Comparison of ENCODE assay signal across 20 mouse cellular contexts in genomic region chr13:80235254-80236032, GRCm38 (mm10).
DNase-seq lines count a peak whose midpoint lies in the region; ATAC-seq and TF ChIP-seq lines count a peak whose summit lies in the region.
"Had no signal": no experiment of that assay in that cellular context is flagged by ENCODE, and none has a peak within 500 bp of the region (broad histone marks: within the 10 kb centered on the region; RNA-seq: fewer than 3 reads in every experiment).

No protein-coding gene starts in this region.

- no peak overlapping the region for H3K27ac ChIP-seq in midbrain, embryonic 11.5 days (ENCODE audit: low read depth, low read length)
- no peak overlapping the region for H3K27ac ChIP-seq in midbrain, embryonic 10.5 days (replicated peaks)
- no peak overlapping the region for H3K27ac ChIP-seq in forebrain, embryonic 16.5 days (ENCODE audit: low read length)
- no peak overlapping the region for H3K27ac ChIP-seq in midbrain, embryonic 13.5 days
- H3K27ac ChIP-seq in midbrain, postnatal 0 days (ENCODE audit: low read depth, low read length) = no peak overlapping the region
- no peak overlapping the region for H3K27ac ChIP-seq in embryonic facial prominence, embryonic 10.5 days (replicated peaks)
- H3K27ac ChIP-seq: embryonic facial prominence, embryonic 15.5 days; hindbrain, embryonic 10.5 days; hindbrain, embryonic 15.5 days had no signal

- peak; percentile 85 for ATAC-seq in midbrain, embryonic 11.5 days (ENCODE audit: low FRiP score)
- peak; percentile 76 for ATAC-seq in forebrain, embryonic 16.5 days
- ATAC-seq in midbrain, embryonic 13.5 days = peak; percentile 90
- ATAC-seq in midbrain, postnatal 0 days (ENCODE audit: low FRiP score) = 0 out of 2 replicates have a peak, but pooled peaks have one; percentile 47
- ATAC-seq: intestine, embryonic 16.5 days had no signal

- no peaks in the 10 kb centered on the region for H3K27me3 ChIP-seq in midbrain, embryonic 11.5 days (ENCODE audit: control insufficient read depth, insufficient read depth, low read length)
- no peaks in the 10 kb centered on the region for H3K27me3 ChIP-seq in midbrain, embryonic 10.5 days (ENCODE audit: low read depth, poor library complexity, severe bottlenecking)
- H3K27me3 ChIP-seq in forebrain, embryonic 16.5 days (replicated peaks; ENCODE audit: control insufficient read depth, insufficient read depth, low read length) = no peaks in the 10 kb centered on the region
- no peaks in the 10 kb centered on the region for H3K27me3 ChIP-seq in midbrain, embryonic 13.5 days
- H3K27me3 ChIP-seq in midbrain, postnatal 0 days (ENCODE audit: insufficient read depth, low read length) = no peaks in the 10 kb centered on the region
- H3K27me3 ChIP-seq in embryonic facial prominence, embryonic 10.5 days (replicated peaks; ENCODE audit: low read depth, poor library complexity, severe bottlenecking) = no peaks in the 10 kb centered on the region
- H3K27me3 ChIP-seq: embryonic facial prominence, embryonic 15.5 days; heart, embryonic 12.5 days; hindbrain, embryonic 15.5 days had no signal

- no peaks in the 10 kb centered on the region for H3K36me3 ChIP-seq in midbrain, embryonic 11.5 days (ENCODE audit: control insufficient read depth, insufficient read depth, low read length)
- no peaks in the 10 kb centered on the region for H3K36me3 ChIP-seq in midbrain, embryonic 10.5 days
- no peaks in the 10 kb centered on the region for H3K36me3 ChIP-seq in forebrain, embryonic 16.5 days (ENCODE audit: control insufficient read depth, insufficient read depth)
- H3K36me3 ChIP-seq in midbrain, embryonic 13.5 days = no peaks in the 10 kb centered on the region
- H3K36me3 ChIP-seq in midbrain, postnatal 0 days (ENCODE audit: insufficient read depth, low read length) = no peaks in the 10 kb centered on the region
- H3K36me3 ChIP-seq in embryonic facial prominence, embryonic 10.5 days (replicated peaks) = no peaks in the 10 kb centered on the region
- H3K36me3 ChIP-seq: embryonic facial prominence, embryonic 15.5 days; heart, embryonic 12.5 days; hindbrain, embryonic 10.5 days; hindbrain, embryonic 15.5 days had no signal

- H3K9ac ChIP-seq in midbrain, embryonic 11.5 days (ENCODE audit: low read length) = no peak overlapping the region
- no peak overlapping the region for H3K9ac ChIP-seq in forebrain, embryonic 16.5 days (replicated peaks; ENCODE audit: low read depth, low read length)
- H3K9ac ChIP-seq in midbrain, embryonic 13.5 days (replicated peaks) = no peak overlapping the region
- no peak overlapping the region for H3K9ac ChIP-seq in midbrain, postnatal 0 days (replicated peaks; ENCODE audit: low read length, poor library complexity, severe bottlenecking)
- H3K9ac ChIP-seq: embryonic facial prominence, embryonic 15.5 days; heart, embryonic 12.5 days; hindbrain, embryonic 15.5 days had no signal

- no peak for DNase-seq in midbrain, embryonic 11.5 days (ENCODE audit: low spot score, missing footprints)
- no peak for DNase-seq in midbrain, embryonic 10.5 days (ENCODE audit: low spot score)
- no peak for DNase-seq in midbrain, postnatal 0 days (ENCODE audit: low spot score)
- no peak for DNase-seq in left cerebral cortex, postnatal 36 days (ENCODE audit: low spot score in 2 of 2)
- no peak for DNase-seq in frontal cortex, postnatal 25 days (ENCODE audit: low spot score in 2 of 2)
- DNase-seq in embryonic facial prominence, embryonic 10.5 days (ENCODE audit: low spot score) = no peak
- DNase-seq: adrenal gland, adult 8-10 months; cerebellum, adult 18-20 months; cerebellum, adult 9-11 months; cerebellum, postnatal 36 days; gastrocnemius, postnatal 14 days; kidney, adult 8-10 months had no signal

- no peak for TF ChIP-seq CTCF in midbrain, postnatal 0 days (IDR thresholded peaks at IDR 0.05)

- H3K4me2 ChIP-seq in midbrain, embryonic 11.5 days = no peak overlapping the region
- H3K4me2 ChIP-seq in forebrain, embryonic 16.5 days (ENCODE audit: low read length) = no peak overlapping the region
- no peak overlapping the region for H3K4me2 ChIP-seq in midbrain, embryonic 13.5 days (replicated peaks)
- no peak overlapping the region for H3K4me2 ChIP-seq in midbrain, postnatal 0 days (ENCODE audit: low read depth, low read length, poor library complexity, severe bottlenecking)
- H3K4me2 ChIP-seq: embryonic facial prominence, embryonic 15.5 days; heart, embryonic 12.5 days; hindbrain, embryonic 15.5 days had no signal

- 0 out of 2 replicates have a peak, but pooled peaks cover 2% of the 10 kb centered on the region for H3K4me1 ChIP-seq in midbrain, embryonic 11.5 days (ENCODE audit: control insufficient read depth, insufficient read depth, low read length)
- peaks cover 8% of the 10 kb centered on the region; the same call in 1 of the 2 replicates for H3K4me1 ChIP-seq in midbrain, embryonic 10.5 days
- no peaks in the 10 kb centered on the region for H3K4me1 ChIP-seq in forebrain, embryonic 16.5 days (replicated peaks; ENCODE audit: control insufficient read depth, insufficient read depth, low read length)
- peaks cover 6% of the 10 kb centered on the region for H3K4me1 ChIP-seq in midbrain, embryonic 13.5 days (replicated peaks)
- H3K4me1 ChIP-seq in midbrain, postnatal 0 days (ENCODE audit: insufficient read depth, low read length) = no peaks in the 10 kb centered on the region
- no peaks in the 10 kb centered on the region for H3K4me1 ChIP-seq in embryonic facial prominence, embryonic 10.5 days
- H3K4me1 ChIP-seq: embryonic facial prominence, embryonic 15.5 days; heart, embryonic 12.5 days; hindbrain, embryonic 10.5 days; hindbrain, embryonic 15.5 days had no signal

- no peak overlapping the region for H3K4me3 ChIP-seq in midbrain, embryonic 11.5 days (ENCODE audit: low read depth, low read length)
- H3K4me3 ChIP-seq in midbrain, embryonic 10.5 days = no peak overlapping the region
- no peak overlapping the region for H3K4me3 ChIP-seq in forebrain, embryonic 16.5 days (replicated peaks; ENCODE audit: low read length)
- no peak overlapping the region for H3K4me3 ChIP-seq in midbrain, embryonic 13.5 days (replicated peaks)
- H3K4me3 ChIP-seq in midbrain, postnatal 0 days (ENCODE audit: low read depth, low read length) = no peak overlapping the region
- no peak overlapping the region for H3K4me3 ChIP-seq in embryonic facial prominence, embryonic 10.5 days
- H3K4me3 ChIP-seq: embryonic facial prominence, embryonic 15.5 days; erythroblast, embryonic 14.5 days; heart, embryonic 12.5 days; hindbrain, embryonic 10.5 days; hindbrain, embryonic 15.5 days had no signal

- intact Hi-C loops in left cerebral cortex, postnatal 36 days (cut with DNase I) = no loop called here

- 63% methylated on average over 5 of the region's 5 CpGs for WGBS in midbrain, embryonic 11.5 days
- WGBS in midbrain, embryonic 10.5 days = 75% methylated on average over 5 of the region's 5 CpGs
- WGBS in forebrain, embryonic 16.5 days = 63% methylated on average over 5 of the region's 5 CpGs
- WGBS in midbrain, embryonic 13.5 days = 50% methylated on average over 5 of the region's 5 CpGs
- WGBS in midbrain, postnatal 0 days = 28% methylated on average over 5 of the region's 5 CpGs
- WGBS in embryonic facial prominence, embryonic 10.5 days = 82% methylated on average over 5 of the region's 5 CpGs

- H3K9me3 ChIP-seq in midbrain, embryonic 11.5 days (ENCODE audit: control insufficient read depth, low read length) = no peaks in the 10 kb centered on the region
- no peaks in the 10 kb centered on the region for H3K9me3 ChIP-seq in midbrain, embryonic 10.5 days (replicated peaks)
- H3K9me3 ChIP-seq in forebrain, embryonic 16.5 days (ENCODE audit: control insufficient read depth, low read length) = no peaks in the 10 kb centered on the region
- no peaks in the 10 kb centered on the region for H3K9me3 ChIP-seq in midbrain, embryonic 13.5 days
- H3K9me3 ChIP-seq in midbrain, postnatal 0 days (ENCODE audit: low read length) = no peaks in the 10 kb centered on the region
- H3K9me3 ChIP-seq in embryonic facial prominence, embryonic 10.5 days = no peaks in the 10 kb centered on the region
- H3K9me3 ChIP-seq: embryonic facial prominence, embryonic 15.5 days; heart, embryonic 12.5 days; hindbrain, embryonic 10.5 days; hindbrain, embryonic 15.5 days had no signal
